Mouse (Mus musculus) layer of hippocampus, adult 2 months (tissue): Measurements from ENCODE around the gene Ugt1a1. TPM values are rescaled to one million over a fixed set of nuclear protein-coding genes. Genes with fewer than 3 reads are reported as not detected.

Experiments used
- DNase-seq, 2 experiments: peaks; one replicate each; pipeline ENCODE4 v3.0.0; 2022; ENCODE audit warnings: low spot score in 2 of 2
- H3K27ac ChIP-seq: fragments of 200-600 bp; 2 replicates; pipeline ENCODE4 v1.8.1; 2022
- H3K4me3 ChIP-seq: fragments of 200-600 bp; 2 replicates; pipeline ENCODE4 v1.8.1; 2022; ENCODE audit warnings: mild to moderate bottlenecking
- CTCF ChIP-seq: fragments of 200-600 bp; conservative IDR thresholded peaks from 2 replicates; pipeline ENCODE4 v1.8.1; 2022; ENCODE audit warnings: antibody characterized with exemption, mild to moderate bottlenecking, moderate library complexity
- total RNA-seq, 2 experiments: library from RNA; stranded (reverse); gene quantifications; 2 replicates each; pipeline ENCODE4 v1.2.3; 2021

Gene Ugt1a1
- total RNA-seq, 2 experiments from 2014 or later: not detected

GRCm38 (mm10) chr1:88258881-88259642 is 47.3 kb downstream of the Ugt1a1 start:
- H3K4me3 ChIP-seq: no peak overlapping the region
- DNase-seq: no peak
- H3K27ac ChIP-seq: no peak overlapping the region
- peak; percentile 9; the same call in 1 of the 2 replicates for TF ChIP-seq CTCF

GRCm38 (mm10) chr1:88259643-88260024 is 47.9 kb downstream of the Ugt1a1 start:
- Histone ChIP-seq H3K4me3 (no peak overlapping the region), H3K27ac (no peak overlapping the region)
- no peak for TF ChIP-seq CTCF
- DNase-seq: no peak

GRCm38 (mm10) chr1:88260114-88260513 is 48.4 kb downstream of the Ugt1a1 start:
- Histone ChIP-seq H3K4me3 (no peak overlapping the region), H3K27ac (no peak overlapping the region)
- no peak for TF ChIP-seq CTCF
- no peak for DNase-seq

GRCm38 (mm10) chr1:88260604-88261377 is 49.0 kb downstream of the Ugt1a1 start:
- Histone ChIP-seq H3K27ac (no peak overlapping the region), H3K4me3 (no peak overlapping the region)
- DNase-seq: no peak
- TF ChIP-seq CTCF: no peak

GRCm38 (mm10) chr1:88261706-88262105 is 49.9 kb downstream of the Ugt1a1 start:
- no peak for TF ChIP-seq CTCF
- H3K27ac ChIP-seq: no peak overlapping the region
- no peak overlapping the region for H3K4me3 ChIP-seq
- no peak for DNase-seq

- no peak for DNase-seq
- TF ChIP-seq CTCF: no peak
- no peak overlapping the region for H3K4me3 ChIP-seq
- H3K27ac ChIP-seq: no peak overlapping the region
Measured at GRCm38 (mm10) chr1:88262255-88262654, 50.5 kb downstream of the Ugt1a1 start.

- DNase-seq: no peak
- no peak for TF ChIP-seq CTCF
- Histone ChIP-seq H3K27ac (no peak overlapping the region), H3K4me3 (no peak overlapping the region)
Measured at GRCm38 (mm10) chr1:88262961-88263360, 51.2 kb downstream of the Ugt1a1 start.

- H3K27ac ChIP-seq: no peak overlapping the region
- DNase-seq: no peak
- TF ChIP-seq CTCF: no peak
- H3K4me3 ChIP-seq: no peak overlapping the region
Measured at GRCm38 (mm10) chr1:88263778-88264177, 52.0 kb downstream of the Ugt1a1 start.

- H3K4me3 ChIP-seq: no peak overlapping the region
- TF ChIP-seq CTCF: no peak
- H3K27ac ChIP-seq: no peak overlapping the region
- DNase-seq: no peak
Measured at GRCm38 (mm10) chr1:88264237-88264868, 52.6 kb downstream of the Ugt1a1 start.

- Histone ChIP-seq H3K27ac (no peak overlapping the region), H3K4me3 (no peak overlapping the region)
- no peak for DNase-seq
- TF ChIP-seq CTCF: no peak
Measured at GRCm38 (mm10) chr1:88264869-88265240, 53.1 kb downstream of the Ugt1a1 start.

GRCm38 (mm10) chr1:88266123-88266522 is 54.4 kb downstream of the Ugt1a1 start:
- Histone ChIP-seq H3K4me3 (no peak overlapping the region), H3K27ac (no peak overlapping the region)
- no peak for DNase-seq
- TF ChIP-seq CTCF: no peak

- no peak for TF ChIP-seq CTCF
- no peak overlapping the region for H3K27ac ChIP-seq
- H3K4me3 ChIP-seq: no peak overlapping the region
- no peak for DNase-seq
Measured at GRCm38 (mm10) chr1:88267489-88267888, 55.7 kb downstream of the Ugt1a1 start.

GRCm38 (mm10) chr1:88268070-88268469 is 56.3 kb downstream of the Ugt1a1 start:
- Histone ChIP-seq H3K4me3 (no peak overlapping the region), H3K27ac (no peak overlapping the region)
- no peak for DNase-seq
- no peak for TF ChIP-seq CTCF

Other genes starting within 250 kb of the Ugt1a1 start
- gene Usp40, start 203.4 kb upstream of the Ugt1a1 start, total RNA-seq: 10 to 100 TPM; 22.9 to 26.7 TPM
- not detected for gene Ugt1a10, start 156.6 kb upstream of the Ugt1a1 start, total RNA-seq
- gene Ugt1a9, start 141.2 kb upstream of the Ugt1a1 start, total RNA-seq: not detected
- gene Ugt1a8, start 124.1 kb upstream of the Ugt1a1 start, total RNA-seq: not detected
- under 1 TPM; 0.44 to 0.59 TPM for gene Ugt1a7c, start 116.9 kb upstream of the Ugt1a1 start, total RNA-seq
- gene Ugt1a6b, start 108.7 kb upstream of the Ugt1a1 start, total RNA-seq: under 1 TPM in 1 of 2 experiments, not detected in 1; 0.54 TPM
- 1 to 10 TPM in 1 of 2 experiments, under 1 TPM in 1; 0.59 to 1.3 TPM for gene Ugt1a6a, start 77.2 kb upstream of the Ugt1a1 start, total RNA-seq
- gene Ugt1a5, start 45.9 kb upstream of the Ugt1a1 start, total RNA-seq: under 1 TPM in 1 of 2 experiments, not detected in 1; 0.44 TPM
- not detected for gene Ugt1a2, start 11.4 kb upstream of the Ugt1a1 start, total RNA-seq
- 1 to 10 TPM; 2.9 to 3.8 TPM for gene Dnajb3, start 6.2 kb upstream of the Ugt1a1 start, total RNA-seq
- gene Mroh2a, start 15.0 kb downstream of the Ugt1a1 start, total RNA-seq: under 1 TPM in 1 of 2 experiments, not detected in 1; 0.38 TPM
- gene Hjurp, start 65.7 kb downstream of the Ugt1a1 start, total RNA-seq: 10 to 100 TPM; 31.9 to 35.3 TPM
- under 1 TPM in 1 of 2 experiments, not detected in 1; 0.12 TPM for gene Trpm8, start 65.7 kb downstream of the Ugt1a1 start, total RNA-seq
- not detected for gene Spp2, start 195.0 kb downstream of the Ugt1a1 start, total RNA-seq